Mouse (Mus musculus) spleen, postnatal 10 days (tissue): Measurements from ENCODE around the gene Ap1g2.

Experiments
- DNase-seq, 2 experiments: peaks; one replicate each; pipeline ENCODE4 v3.0.0; 2021 to 2022; ENCODE audit warnings: low spot score in 2 of 2

Ap1g2 gene

GRCm38 (mm10) chr14:55105836-55106809 lies at the start of gene Ap1g2:
TSS of gene Ap1g2 (minus strand) at chr14:55106593.
- peak; percentile 70 to 81 for DNase-seq

GRCm38 (mm10) chr14:55152951-55153481 lies 46.6 kb upstream of the Ap1g2 start:
- DNase-seq = no peak

DNA sequence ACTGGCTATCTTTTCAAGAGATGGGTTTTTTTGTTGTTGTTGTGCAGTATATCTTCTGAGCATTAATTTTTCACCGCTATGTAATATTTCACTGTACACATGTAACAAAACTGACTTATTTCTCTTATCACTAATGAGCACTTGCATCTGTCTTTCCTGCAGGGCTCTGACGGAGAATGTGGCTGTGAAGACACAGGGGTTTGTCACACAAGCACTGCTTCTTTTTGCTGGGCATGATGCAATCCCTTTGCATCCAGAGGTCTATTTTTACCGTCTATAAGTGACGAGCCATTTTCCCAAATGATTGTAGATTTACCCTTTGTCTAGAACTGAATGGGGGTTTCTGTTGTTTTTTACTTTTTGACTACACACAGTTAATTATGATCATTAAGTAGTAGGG lies 45.8 kb upstream of the Ap1g2 start:
- no peak for DNase-seq

DNA sequence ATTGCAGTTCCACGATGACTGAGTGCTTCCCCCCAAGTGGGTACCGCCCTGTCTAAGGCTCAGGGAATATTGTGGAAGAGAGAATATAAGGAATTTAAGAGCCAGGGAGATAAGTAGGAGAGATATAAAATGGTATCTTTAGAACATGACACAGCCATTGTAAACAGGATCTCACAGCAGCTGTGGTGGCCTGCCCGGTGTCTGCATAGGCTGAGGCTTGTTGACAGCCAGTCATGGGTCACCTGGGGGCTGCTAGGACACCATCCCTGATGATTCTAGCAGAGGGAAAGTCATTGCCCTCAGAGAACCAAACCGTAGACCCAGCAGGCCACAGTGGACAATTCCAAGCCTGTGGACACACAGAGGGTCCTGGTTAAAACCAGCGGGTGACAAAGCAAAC lies 44.6 kb upstream of the Ap1g2 start:
- DNase-seq = no peak

DNA sequence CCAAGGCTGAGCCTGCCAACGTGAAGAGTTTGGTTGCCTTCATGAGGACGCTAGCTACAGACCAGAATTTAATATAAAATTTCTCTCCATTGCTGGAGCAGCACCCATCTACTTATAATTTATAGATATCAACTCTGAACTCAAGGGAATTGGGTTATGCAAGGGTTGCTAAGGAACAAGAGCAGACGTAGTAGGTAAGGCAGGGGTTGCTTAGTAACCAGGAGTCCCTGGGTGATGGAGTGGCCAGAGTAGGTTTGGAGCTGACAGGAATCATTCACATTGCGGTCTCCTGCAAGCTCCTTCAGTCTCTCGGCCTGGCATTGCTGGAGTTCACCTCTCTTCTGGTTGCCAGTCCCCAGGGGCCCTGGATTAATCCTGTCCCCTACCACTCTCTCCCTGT lies 42.6 kb upstream of the Ap1g2 start:
- no peak for DNase-seq

- DNase-seq = peak; percentile 38 to 72
Observed at GRCm38 (mm10) chr14:55148363-55148915, 42.0 kb upstream of the Ap1g2 start.

DNA sequence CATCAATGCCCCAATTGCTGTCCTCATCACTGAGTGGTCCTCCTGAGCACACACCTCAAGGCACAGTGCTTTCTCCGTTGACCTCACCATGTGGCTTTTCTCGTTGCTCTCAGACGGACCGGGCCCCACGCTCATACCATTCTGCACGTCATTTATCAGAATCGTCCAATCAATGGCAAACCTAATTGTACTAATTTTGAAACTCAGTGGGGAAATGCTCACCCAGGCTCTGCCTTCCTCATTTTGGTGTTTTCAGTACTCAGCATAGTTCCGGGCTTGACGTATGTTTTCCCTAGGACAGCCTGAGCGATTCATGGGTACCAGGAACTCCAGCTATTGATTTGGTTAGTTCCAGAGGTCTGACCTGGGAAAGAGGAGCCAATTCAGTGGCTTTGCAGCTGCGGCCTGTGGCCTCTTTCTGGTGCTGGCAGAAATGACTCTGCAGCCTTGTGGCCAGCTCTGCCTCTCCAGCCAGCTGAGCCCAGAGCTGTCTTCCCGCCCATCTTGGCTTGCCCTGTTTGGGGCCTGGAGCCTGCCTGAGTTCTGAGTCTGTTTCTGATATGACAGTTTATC lies 40.5 kb upstream of the Ap1g2 start:
- DNase-seq = no peak

- DNase-seq = no peak
Observed at GRCm38 (mm10) chr14:55146324-55146723, 39.9 kb upstream of the Ap1g2 start.

GRCm38 (mm10) chr14:55139313-55139712 lies 32.9 kb upstream of the Ap1g2 start:
- no peak for DNase-seq

DNA sequence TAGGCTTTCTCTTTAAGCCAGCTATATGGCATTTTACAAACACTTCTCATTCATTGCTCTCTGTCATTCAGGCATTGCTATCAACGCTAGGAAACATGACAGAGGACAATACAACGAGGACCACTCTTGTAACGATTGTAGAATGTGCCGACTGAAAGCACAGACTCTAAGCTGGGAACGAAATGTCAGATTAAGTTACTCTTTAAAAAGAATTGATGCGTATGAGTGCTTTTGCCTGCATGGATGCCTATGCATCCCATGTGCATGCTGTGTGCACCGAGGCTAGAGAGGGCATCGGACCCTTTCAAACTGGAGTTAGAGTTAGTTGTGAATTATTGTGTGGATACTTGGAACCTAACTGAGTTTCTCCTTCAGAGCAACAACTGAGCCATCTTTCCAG lies 29.3 kb upstream of the Ap1g2 start:
- DNase-seq = no peak

DNA sequence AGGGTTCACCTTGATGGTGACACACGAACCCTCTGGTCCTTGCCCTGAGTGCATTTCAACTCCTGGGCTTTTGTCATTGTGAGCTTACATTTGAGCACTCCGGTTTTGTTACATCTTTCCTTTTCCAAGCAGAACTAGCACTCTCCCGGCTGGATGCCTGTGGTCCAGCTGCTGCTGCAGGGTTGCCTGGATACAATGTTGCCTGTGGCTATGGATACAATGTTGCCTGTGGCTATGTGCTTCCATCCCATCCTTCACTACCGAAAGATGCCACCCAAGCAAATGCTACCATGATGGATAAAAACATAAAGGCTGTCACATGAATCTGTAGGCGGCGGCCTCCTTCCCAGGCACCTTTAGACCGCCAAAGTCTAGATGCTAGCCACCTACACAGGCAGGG lies 20.1 kb upstream of the Ap1g2 start:
- no peak for DNase-seq

GRCm38 (mm10) chr14:55125711-55126110 lies 19.3 kb upstream of the Ap1g2 start:
- no peak for DNase-seq

DNA sequence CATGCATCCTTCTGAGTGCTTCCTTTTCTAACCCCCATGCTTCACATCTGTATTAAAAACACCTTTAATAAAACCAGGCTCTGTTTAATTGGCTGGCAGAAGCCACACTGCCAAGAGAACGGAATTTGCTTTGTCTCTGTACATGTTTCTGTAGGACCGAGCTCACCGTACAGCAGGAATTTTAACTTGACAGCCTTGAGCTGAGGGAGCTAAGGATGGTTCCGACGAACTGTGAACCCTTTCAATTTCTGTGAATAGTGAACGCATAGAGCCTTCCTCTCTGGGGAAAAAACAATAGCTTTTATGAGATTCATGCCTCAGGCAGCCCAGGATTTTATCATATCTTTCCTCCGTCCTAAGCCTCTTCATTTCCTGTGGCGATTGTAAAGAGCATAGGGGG lies 16.0 kb upstream of the Ap1g2 start:
- DNase-seq = no peak

DNA sequence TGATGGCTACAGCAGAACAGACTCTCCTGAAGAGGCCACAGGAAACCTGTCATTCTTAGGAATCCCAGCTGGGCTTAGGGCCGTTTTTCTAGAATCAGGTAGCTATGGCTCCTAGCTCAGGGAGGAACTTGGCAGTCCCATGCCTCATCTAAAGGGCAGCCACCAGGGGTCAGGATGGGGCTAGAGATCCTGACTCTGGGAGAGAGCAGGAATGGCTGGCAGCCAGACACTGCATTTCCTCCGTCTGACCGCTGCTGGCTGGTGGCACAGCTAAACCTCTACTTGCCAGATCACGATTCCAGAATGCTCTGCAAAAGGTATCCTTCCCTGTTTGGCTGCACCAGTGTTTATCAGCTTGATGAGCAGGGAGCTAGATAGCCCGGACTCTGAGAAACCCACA lies 15.6 kb upstream of the Ap1g2 start:
- peak in 1 of 2 experiments; percentile 58 for DNase-seq

DNA sequence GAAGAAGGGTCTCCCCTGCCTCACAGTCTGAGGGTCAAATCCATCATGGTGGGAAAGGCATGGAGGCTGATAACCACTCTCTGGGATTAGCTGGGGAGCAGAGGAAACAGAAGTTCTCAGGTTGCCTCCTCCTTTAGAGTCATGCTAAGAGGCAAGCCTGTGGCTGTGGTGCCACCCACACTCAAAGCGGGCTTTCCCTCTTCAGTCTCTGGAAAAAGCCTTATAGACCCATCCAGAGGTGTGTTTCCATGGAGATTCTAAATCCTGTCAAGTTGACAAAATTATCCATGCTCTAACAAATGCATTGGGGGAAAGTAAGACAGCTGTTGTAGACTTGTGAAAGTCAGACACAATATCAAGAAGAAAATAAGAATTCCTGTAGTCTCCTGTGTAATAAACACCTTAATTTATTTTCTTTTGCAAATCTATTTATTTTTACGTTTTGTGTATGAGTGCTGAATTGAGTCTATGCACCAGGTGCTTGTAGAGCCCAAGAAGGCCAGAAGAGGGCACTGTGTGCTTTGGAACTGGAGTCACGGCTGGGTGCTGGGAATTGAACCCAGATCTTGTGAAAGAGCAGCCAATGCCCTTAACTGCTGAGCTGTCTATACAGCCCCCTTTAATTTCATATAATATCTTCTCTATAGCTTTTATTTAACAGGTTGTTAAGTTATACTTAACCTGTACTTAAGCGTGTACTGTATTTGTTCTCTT lies 13.2 kb upstream of the Ap1g2 start:
- DNase-seq = no peak

DNA sequence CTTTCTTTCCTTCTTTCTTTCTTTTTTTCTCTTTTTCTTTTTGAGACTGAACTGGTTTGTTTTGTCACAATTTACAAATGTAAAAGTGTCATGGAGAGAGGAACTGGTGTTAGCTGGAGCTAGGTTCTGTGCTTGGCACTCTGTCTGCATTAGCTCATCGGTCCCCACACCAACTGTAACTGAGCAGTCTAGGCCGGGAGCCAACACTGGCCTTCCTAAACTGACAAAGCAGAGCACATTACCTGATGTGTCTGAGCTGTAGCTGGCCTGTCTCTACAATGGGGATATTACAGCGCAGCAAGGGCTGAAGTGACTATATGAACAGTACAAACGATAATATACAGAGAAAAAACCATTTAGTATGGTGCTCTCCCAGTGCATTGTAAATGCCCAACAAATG lies 12.5 kb upstream of the Ap1g2 start:
- DNase-seq = no peak

DNA sequence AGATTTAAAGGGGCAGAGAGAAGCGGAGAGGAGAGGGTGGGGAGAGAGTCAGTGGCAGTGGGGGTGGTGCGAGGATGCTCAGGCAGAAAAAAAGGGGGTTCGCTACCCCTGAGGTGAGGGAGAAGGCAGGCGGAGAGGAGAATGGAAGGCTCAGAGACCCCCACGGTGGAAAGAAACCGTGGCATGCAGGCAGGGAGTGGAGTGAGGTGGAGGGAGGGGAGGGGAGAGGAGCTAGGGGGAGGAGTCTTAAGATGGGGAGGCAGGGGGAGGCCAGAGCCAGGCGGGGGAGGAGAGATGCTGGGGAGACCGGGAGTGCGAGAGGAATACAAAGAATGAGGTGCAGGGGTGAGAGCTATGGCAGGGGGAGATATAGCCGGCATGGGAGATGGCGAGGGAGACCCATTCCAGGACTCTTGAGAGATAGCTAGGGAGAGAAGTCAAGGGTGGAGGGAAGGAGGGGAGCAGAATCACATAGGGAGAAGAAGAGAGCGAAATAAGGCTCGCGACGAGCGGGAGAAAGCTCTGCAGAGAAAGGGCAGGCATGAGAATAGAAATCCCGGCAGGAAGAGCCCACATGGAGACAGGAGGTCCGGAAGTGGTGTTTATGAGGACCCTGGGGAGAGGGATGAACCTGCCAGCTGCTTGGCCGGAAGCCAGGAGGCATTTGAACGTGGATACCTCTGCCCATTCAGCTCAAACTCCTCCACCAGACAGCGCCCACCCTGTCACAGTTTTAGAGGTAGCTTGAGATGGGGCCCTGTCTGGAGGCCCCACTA lies 10.2 kb upstream of the Ap1g2 start, which contains the start of gene Jph4:
Gene Jph4, minus strand, starts transcription at position 511 of the 776 bp plus-strand sequence.
- DNase-seq = no peak

DNA sequence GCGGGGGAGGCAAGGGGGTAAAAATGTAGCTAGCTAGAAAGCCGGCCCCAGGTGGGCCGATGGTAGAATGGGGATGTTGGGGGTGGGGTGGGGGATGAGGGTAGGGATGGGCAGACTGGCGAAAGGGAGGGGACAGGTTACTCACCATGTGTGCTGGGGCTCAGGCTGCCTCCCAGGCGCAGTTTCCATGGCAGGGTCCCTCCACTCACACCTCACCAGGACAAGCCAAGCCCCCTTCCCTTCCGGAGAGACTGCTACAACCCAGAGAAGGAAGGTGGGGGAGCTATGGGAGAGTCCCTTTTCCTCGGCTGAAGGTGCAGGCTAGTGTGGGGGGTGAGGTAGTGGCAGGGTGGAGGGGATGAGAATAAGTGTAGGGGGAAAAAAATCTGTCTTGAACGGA lies 9.5 kb upstream of the Ap1g2 start:
- no peak for DNase-seq

DNA sequence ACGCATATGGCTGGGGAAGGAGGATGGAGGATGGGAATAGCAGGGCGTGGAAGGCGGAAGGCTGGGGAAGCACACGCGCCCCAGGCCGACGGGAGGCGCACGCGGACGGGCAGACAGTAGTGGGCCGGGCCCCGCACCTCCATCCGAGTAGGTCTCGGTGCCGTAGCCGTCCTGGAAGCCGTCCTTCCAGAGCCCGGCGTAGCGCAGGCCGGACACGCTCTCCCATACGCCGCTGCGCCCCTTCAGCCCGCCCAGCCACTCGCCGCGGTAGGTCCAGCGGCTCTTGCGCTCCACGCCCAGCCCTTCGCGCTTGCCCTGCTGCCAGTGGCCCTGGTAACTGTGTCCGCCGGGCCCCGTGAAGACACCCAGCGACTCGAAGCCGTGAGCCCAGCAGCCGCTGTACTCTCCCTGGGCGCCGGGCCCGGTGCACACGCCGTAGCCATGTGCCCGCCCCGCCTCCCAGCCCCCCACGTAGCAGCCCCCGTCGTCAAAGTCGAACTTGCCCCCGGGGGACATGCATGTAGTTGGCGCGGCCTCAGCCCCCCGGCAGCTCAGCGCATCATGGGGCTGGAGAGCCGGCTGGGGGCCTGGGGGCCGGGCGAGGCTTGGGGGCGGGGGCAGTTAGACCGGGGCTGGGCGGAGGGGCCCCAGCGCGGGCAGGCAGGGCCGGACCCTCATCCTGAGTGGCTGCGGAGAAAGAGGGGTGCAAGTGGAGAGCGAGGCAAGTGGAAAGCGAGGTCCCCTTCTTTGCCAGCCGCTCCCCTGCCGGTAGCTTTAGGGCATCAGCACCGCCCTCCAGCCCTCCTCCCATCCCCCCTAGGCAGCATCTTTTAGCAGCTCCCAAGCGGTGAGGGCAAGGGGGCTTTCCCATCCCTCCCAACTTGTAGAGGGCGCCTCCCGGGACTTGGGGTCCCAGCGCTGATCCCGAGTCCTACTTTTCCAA lies 8.6 kb upstream of the Ap1g2 start:
- no peak for DNase-seq
